Mouse (Mus musculus): Measurements from ENCODE around the gene Efhd2.

Efhd2 gene

GRCm38 (mm10) chr4:141859351-141859750 lies 15.4 kb downstream of the Efhd2 start:
- no peak for DNase-seq (ENCODE audit: low read depth, low spot score)

DNA sequence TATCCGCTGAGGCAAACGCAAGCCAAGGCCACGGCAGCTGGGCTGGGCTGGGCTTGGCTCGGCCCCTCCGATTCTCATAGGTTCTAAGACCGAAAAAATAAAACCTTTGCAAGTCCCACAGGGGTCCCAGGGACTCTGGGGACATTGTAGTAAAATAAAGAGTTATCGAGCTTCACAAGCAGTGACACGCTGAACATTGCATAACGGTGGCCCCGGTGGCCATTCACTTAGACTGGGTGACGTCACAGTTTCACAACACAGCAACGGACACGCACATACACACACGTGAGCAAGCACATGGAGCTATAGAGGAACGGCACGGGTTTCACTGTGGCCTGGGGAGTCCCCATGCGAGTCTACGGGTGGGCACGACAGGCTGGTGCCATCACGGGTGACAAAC lies 16.2 kb downstream of the Efhd2 start:
- DNase-seq (ENCODE audit: low read depth, low spot score), result no peak

GRCm38 (mm10) chr4:141857422-141857930 lies 17.2 kb downstream of the Efhd2 start:
- DNase-seq (ENCODE audit: low read depth, low spot score), result peak; percentile 78

- DNase-seq (ENCODE audit: low read depth, low spot score), result peak; percentile 43
Observed at GRCm38 (mm10) chr4:141853437-141853836, 21.3 kb downstream of the Efhd2 start.

- no peak for DNase-seq (ENCODE audit: low read depth, low spot score)
Observed at GRCm38 (mm10) chr4:141845999-141846398, 28.7 kb downstream of the Efhd2 start, which contains the start of gene Ctrc. Gene Ctrc, minus strand, starts transcription at chr4:141846359.

DNA sequence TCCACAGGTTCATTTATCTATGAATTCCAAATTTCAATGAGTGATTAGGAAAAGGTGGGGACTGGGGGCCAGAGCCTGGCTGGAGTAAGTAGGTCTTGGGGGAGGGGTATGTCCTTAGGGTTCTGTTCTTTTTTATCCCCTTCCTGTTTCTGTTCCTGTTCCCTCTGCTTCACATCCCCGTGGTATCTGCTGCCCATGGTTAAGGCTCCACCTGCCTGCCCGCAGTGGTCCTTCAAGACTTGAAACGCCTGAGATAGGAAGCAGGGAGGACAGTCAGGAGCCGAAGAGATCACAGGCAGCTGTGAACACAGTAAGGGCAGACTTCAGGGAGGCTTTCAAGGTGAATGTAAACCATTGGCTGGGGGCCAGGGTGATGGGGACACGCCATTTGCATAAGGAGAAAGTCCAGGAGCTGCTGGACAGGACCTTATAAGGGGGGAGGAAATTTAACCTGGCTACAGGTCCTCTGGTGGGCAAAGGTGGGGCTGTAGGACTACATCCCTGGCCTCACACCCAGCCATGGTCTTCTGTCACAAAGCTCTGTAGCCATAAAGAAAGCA lies 40.1 kb downstream of the Efhd2 start:
- DNase-seq (ENCODE audit: low read depth, low spot score), result no peak

GRCm38 (mm10) chr4:141833911-141834310 lies 40.8 kb downstream of the Efhd2 start:
- no peak for DNase-seq (ENCODE audit: low read depth, low spot score)

- no peak for DNase-seq (ENCODE audit: low read depth, low spot score)
Observed at GRCm38 (mm10) chr4:141831361-141831760, 43.4 kb downstream of the Efhd2 start.

DNA sequence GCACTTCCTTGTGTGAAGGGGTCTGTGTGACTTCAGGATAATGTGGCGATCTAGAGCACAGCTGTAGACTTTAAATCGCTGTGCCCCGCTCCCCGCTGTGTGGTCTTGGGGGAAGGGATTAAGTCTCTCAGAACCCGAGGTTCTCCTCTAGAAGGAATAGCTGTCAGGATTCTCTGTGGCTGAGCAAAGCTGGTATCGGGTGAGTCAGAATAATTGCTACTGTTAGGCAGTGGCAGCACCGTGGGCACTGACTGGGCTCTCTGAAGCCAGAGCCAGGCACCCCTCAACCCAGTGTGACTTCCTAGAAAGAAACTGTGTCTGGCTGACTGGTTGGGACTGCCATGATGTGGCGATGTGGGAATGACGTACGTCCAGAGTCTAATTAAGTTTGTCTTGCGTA lies 44.3 kb downstream of the Efhd2 start:
- DNase-seq (ENCODE audit: low read depth, low spot score), result no peak

DNA sequence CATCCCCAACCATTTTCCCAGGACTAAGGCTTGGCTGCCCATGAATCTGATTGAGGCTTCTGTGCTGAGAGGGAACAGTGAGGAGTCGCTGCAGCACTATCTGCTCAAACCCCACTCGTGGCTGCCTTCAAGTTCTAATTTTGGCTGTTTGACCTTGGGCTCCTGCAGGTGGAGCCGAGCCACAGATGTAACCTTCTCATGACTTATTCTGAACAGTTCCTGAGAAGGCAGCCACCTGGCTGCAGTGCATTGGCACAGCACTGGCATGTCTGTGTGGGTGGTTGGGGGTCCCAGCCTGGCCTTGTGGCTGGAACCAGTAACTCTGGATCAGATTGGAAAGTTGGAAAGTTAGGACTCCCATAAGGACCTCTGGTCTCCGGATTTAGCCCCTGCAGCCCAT lies 46.5 kb downstream of the Efhd2 start:
- no peak for DNase-seq (ENCODE audit: low read depth, low spot score)

- no peak for DNase-seq (ENCODE audit: low read depth, low spot score)
Observed at GRCm38 (mm10) chr4:141827401-141827800, 47.3 kb downstream of the Efhd2 start.

DNA sequence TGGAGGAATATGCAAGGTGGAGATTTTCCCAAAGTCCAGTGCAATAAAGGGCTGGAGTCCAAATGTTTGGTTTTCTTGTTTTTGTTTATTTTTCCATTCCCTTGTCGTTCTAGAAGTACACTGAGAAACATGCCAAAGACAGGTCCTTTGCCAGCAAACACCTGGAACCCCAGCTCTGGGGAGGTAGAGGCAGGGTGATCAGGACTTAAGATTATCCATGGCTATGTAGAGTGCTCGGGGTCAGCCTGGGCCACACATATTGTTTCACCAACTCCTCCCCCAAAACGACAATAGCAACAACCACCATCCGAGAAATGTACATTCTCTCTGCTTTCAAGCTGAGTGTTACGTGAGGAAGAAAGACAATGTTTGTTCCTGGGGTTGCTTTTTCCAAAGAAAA lies 48.7 kb downstream of the Efhd2 start, which contains the start of gene Cela2a:
TSS of gene Cela2a (minus strand) at position 101 of the 400 bp plus-strand sequence.
- DNase-seq (ENCODE audit: low read depth, low spot score), result no peak

GRCm38 (mm10) chr4:141822979-141823378 lies 51.7 kb downstream of the Efhd2 start:
- DNase-seq (ENCODE audit: low read depth, low spot score), result peak; percentile 17

DNA sequence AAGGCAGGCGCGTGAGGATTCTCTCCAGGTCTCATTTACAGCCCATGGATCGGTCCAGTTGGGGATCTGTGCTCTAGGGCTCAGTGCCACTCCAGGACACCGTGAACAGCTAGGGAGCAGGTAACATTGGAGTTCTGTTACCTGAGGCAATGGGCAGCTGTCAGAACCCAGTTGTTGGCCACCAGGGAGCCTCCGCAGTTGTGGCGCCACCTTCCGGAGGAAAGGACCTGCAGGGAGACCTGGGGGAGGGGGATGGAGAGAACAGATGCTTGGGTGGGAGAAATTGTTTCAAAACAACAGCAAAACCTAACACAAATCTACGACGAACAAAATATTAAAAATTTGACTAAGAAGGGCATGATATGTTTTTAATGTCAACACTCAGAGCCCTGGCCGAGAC lies 52.6 kb downstream of the Efhd2 start:
- no peak for DNase-seq (ENCODE audit: low read depth, low spot score)

DNA sequence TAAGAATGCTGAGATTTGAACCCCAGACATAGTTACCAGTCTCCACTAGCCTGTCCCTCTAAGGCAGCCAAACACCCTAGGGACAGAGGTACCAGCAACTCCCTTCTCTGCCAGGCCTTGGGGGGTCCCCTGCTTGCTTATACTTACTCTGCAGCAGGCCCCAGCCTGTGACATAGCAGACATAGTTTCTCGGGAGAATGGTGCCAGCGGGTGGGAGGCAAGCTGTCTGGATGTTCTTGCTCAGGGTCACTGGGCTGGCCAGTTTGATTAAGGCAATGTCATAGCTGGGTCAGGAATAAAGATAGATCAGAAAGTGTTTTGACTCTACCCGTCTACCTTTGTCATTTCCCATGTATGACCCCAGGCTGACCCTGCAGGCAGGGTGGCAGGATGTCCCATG lies 53.5 kb downstream of the Efhd2 start:
- DNase-seq (ENCODE audit: low read depth, low spot score), result no peak

GRCm38 (mm10) chr4:141819316-141819715 lies 55.4 kb downstream of the Efhd2 start:
- DNase-seq (ENCODE audit: low read depth, low spot score), result no peak

- no peak for DNase-seq (ENCODE audit: low read depth, low spot score)
Observed at GRCm38 (mm10) chr4:141818861-141819260, 55.9 kb downstream of the Efhd2 start.

GRCm38 (mm10) chr4:141817706-141818105 lies 57.0 kb downstream of the Efhd2 start:
- no peak for DNase-seq (ENCODE audit: low read depth, low spot score)

- no peak for DNase-seq (ENCODE audit: low read depth, low spot score)
Observed at GRCm38 (mm10) chr4:141816776-141817655, 57.7 kb downstream of the Efhd2 start.

DNA sequence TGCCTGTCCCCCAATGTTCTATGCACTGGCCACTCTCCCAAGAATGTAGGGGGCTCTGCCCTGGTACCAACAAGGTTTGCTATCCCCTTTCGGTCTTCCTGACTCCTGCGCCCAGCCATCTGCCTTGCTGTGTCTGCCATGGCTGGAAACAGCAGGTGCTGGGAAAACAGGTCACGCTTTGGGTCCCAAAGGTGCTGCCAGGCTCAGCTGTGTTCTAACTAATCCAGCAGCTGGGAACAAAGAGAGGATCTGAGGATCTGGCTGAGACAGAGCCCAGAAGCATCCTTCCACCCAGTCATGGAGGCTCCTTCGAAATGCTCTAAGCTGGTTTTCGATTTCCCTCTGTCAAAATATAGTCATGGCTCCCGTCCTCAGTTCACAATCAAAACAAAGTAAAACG lies 58.5 kb downstream of the Efhd2 start:
- DNase-seq (ENCODE audit: low read depth, low spot score), result no peak

GRCm38 (mm10) chr4:141811375-141811774 lies 63.3 kb downstream of the Efhd2 start:
- DNase-seq (ENCODE audit: low read depth, low spot score), result no peak

GRCm38 (mm10) chr4:141810975-141811374 lies 63.7 kb downstream of the Efhd2 start:
- DNase-seq (ENCODE audit: low read depth, low spot score), result no peak
